Mouse (Mus musculus) v-Abl transformed pro-B cells (cell line): ENCODE data around the gene Lrit3.
"Not testable (repeated sequence)": the region's sequence is repeated elsewhere in the genome, so short reads cannot be mapped to it uniquely, and the experiment has no call there.

Experiments used
- in situ Hi-C, 2 experiments: fragments of 400-800 bp; cut with MboI; formaldehyde crosslinking; loops; one replicate each; pipeline ENCODE4 v1.15.1; 2025; ENCODE audit not compliant: unreplicated experiment in 2 of 2

The Lrit3 gene

GRCm38 (mm10) chr3:129793801-129794200 is 10.0 kb downstream of the Lrit3 start:
- in situ Hi-C loops = no loop called here

- in situ Hi-C loops = no loop called here
Observed at GRCm38 (mm10) chr3:129782746-129783145, 21.1 kb downstream of the Lrit3 start.

GRCm38 (mm10) chr3:129781435-129781834 is 22.4 kb downstream of the Lrit3 start:
- in situ Hi-C loops = no loop called here

- in situ Hi-C loops = no loop called here
Observed at GRCm38 (mm10) chr3:129771210-129771609, 32.6 kb downstream of the Lrit3 start.

- in situ Hi-C loops = no loop called here
Observed at GRCm38 (mm10) chr3:129766971-129767794, 36.6 kb downstream of the Lrit3 start.

- in situ Hi-C loops = no loop called here
Observed at GRCm38 (mm10) chr3:129766106-129766505, 37.7 kb downstream of the Lrit3 start.

GRCm38 (mm10) chr3:129757599-129757998 is 46.2 kb downstream of the Lrit3 start:
- in situ Hi-C loops = not testable (repeated sequence)

- in situ Hi-C loops = no loop called here
Observed at GRCm38 (mm10) chr3:129754650-129755604, 48.9 kb downstream of the Lrit3 start, which contains the start of gene Egf. Egf (minus strand) TSS chr3:129755316.

- in situ Hi-C loops = loop anchor here in 1 of 2 experiments (10.0 kb wide), 2 partner anchors 1400 to 1770 kb away; no protein-coding TSS in a partner anchor
Observed at GRCm38 (mm10) chr3:129744803-129745202, 59.0 kb downstream of the Lrit3 start.

GRCm38 (mm10) chr3:129742781-129743180 is 61.0 kb downstream of the Lrit3 start:
- in situ Hi-C loops = loop anchor here in 1 of 2 experiments (10.0 kb wide), 2 partner anchors 1398 to 1768 kb away; no protein-coding TSS in a partner anchor

- in situ Hi-C loops = no loop called here
Observed at GRCm38 (mm10) chr3:129738291-129739183, 65.3 kb downstream of the Lrit3 start.
